Mouse (Mus musculus): ENCODE data around the gene Jup. TPM values are rescaled to one million over a fixed set of nuclear protein-coding genes. Genes with fewer than 3 reads are reported as not detected.

The Jup gene
- polyA plus RNA-seq, 1 experiment from 2014 or later = 91.3 TPM

- no peaks in the 10 kb centered on the region for H3K9me3 ChIP-seq
- H3K27me3 ChIP-seq (ENCODE audit: insufficient read depth, poor library complexity, severe bottlenecking) = no peaks in the 10 kb centered on the region
- peak overlapping the region; percentile 31; the same call in 1 of the 2 replicates for H3K27ac ChIP-seq
- WGBS = 77% methylated on average over 5 of the region's 5 CpGs
- H3K4me1 ChIP-seq = peaks cover 96% of the 10 kb centered on the region
- DNase-seq (ENCODE audit: low spot score) = no peak
- H3K4me3 ChIP-seq = 0 out of 2 replicates have a peak overlapping the region, but pooled peaks have one; percentile 1
- H3K36me3 ChIP-seq = peaks cover 16% of the 10 kb centered on the region
Measured at GRCm38 (mm10) chr11:100392958-100393357, 4.6 kb downstream of the Jup start.

- H3K27me3 ChIP-seq (ENCODE audit: insufficient read depth, poor library complexity, severe bottlenecking) = no peaks in the 10 kb centered on the region
- H3K36me3 ChIP-seq = peaks cover 16% of the 10 kb centered on the region
- 91% methylated on average over 7 of the region's 7 CpGs for WGBS
- H3K4me3 ChIP-seq = no peak overlapping the region
- no peak for DNase-seq (ENCODE audit: low spot score)
- H3K27ac ChIP-seq = no peak overlapping the region
- peaks cover 96% of the 10 kb centered on the region for H3K4me1 ChIP-seq
- no peaks in the 10 kb centered on the region for H3K9me3 ChIP-seq
Measured at GRCm38 (mm10) chr11:100391884-100392345, 5.6 kb downstream of the Jup start.

- Histone ChIP-seq H3K9me3 (no peaks in the 10 kb centered on the region), H3K27ac (peak overlapping the region; percentile 85), H3K27me3 (ENCODE audit: insufficient read depth, poor library complexity, severe bottlenecking) (no peaks in the 10 kb centered on the region), H3K36me3 (peaks cover 20% of the 10 kb centered on the region), H3K4me1 (peaks cover 98% of the 10 kb centered on the region), H3K4me3 (peak overlapping the region; percentile 8)
- WGBS = 57% methylated on average over 9 of the region's 9 CpGs
- no peak for DNase-seq (ENCODE audit: low spot score)
Measured at GRCm38 (mm10) chr11:100391081-100391883, 6.3 kb downstream of the Jup start.

GRCm38 (mm10) chr11:100389931-100390445 is 7.6 kb downstream of the Jup start:
- Histone ChIP-seq H3K36me3 (peaks cover 33% of the 10 kb centered on the region), H3K27me3 (ENCODE audit: insufficient read depth, poor library complexity, severe bottlenecking) (no peaks in the 10 kb centered on the region), H3K4me1 (peaks cover 92% of the 10 kb centered on the region), H3K4me3 (peak overlapping the region; percentile 8), H3K27ac (peak overlapping the region; percentile 85), H3K9me3 (no peaks in the 10 kb centered on the region)
- DNase-seq (ENCODE audit: low spot score) = no peak
- 22% methylated on average over 8 of the region's 8 CpGs for WGBS

- WGBS = 53% methylated on average over 6 of the region's 6 CpGs
- H3K27ac ChIP-seq = peak overlapping the region; percentile 85
- H3K9me3 ChIP-seq = no peaks in the 10 kb centered on the region
- H3K36me3 ChIP-seq = peaks cover 42% of the 10 kb centered on the region
- H3K4me3 ChIP-seq = peak overlapping the region; percentile 29
- H3K4me1 ChIP-seq = peaks cover 80% of the 10 kb centered on the region
- DNase-seq (ENCODE audit: low spot score) = no peak
- H3K27me3 ChIP-seq (ENCODE audit: insufficient read depth, poor library complexity, severe bottlenecking) = no peaks in the 10 kb centered on the region
Measured at GRCm38 (mm10) chr11:100388588-100388987, 9.0 kb downstream of the Jup start.

GRCm38 (mm10) chr11:100387589-100388375 is 9.8 kb downstream of the Jup start:
- Histone ChIP-seq H3K27ac (peak overlapping the region; percentile 85), H3K36me3 (peaks cover 44% of the 10 kb centered on the region), H3K4me1 (peaks cover 72% of the 10 kb centered on the region), H3K9me3 (no peaks in the 10 kb centered on the region), H3K4me3 (peak overlapping the region; percentile 29), H3K27me3 (ENCODE audit: insufficient read depth, poor library complexity, severe bottlenecking) (no peaks in the 10 kb centered on the region)
- WGBS = 36% methylated on average over 14 of the region's 14 CpGs
- DNase-seq (ENCODE audit: low spot score) = peak; percentile 92

- no peaks in the 10 kb centered on the region for H3K9me3 ChIP-seq
- no peaks in the 10 kb centered on the region for H3K27me3 ChIP-seq (ENCODE audit: insufficient read depth, poor library complexity, severe bottlenecking)
- WGBS = 87% methylated on average over 6 of the region's 6 CpGs
- H3K36me3 ChIP-seq = peaks cover 46% of the 10 kb centered on the region
- no peak overlapping the region for H3K4me3 ChIP-seq
- H3K4me1 ChIP-seq = peaks cover 66% of the 10 kb centered on the region
- no peak for DNase-seq (ENCODE audit: low spot score)
- peak overlapping the region; percentile 85; the same call in 1 of the 2 replicates for H3K27ac ChIP-seq
Measured at GRCm38 (mm10) chr11:100387111-100387510, 10.5 kb downstream of the Jup start.

- whole genome bisulfite sequencing = 51% methylated on average over 5 of the region's 5 CpGs
- Histone ChIP-seq H3K27me3 (ENCODE audit: insufficient read depth, poor library complexity, severe bottlenecking) (no peaks in the 10 kb centered on the region), H3K4me1 (peaks cover 61% of the 10 kb centered on the region), H3K36me3 (peaks cover 52% of the 10 kb centered on the region), H3K4me3 (no peak overlapping the region), H3K9me3 (no peaks in the 10 kb centered on the region), H3K27ac (peak overlapping the region; percentile 85)
- DNase-seq (ENCODE audit: low spot score) = no peak
Measured at GRCm38 (mm10) chr11:100386586-100386985, 11.0 kb downstream of the Jup start.

- WGBS = 85% methylated on average over 3 of the region's 3 CpGs
- Histone ChIP-seq H3K27me3 (ENCODE audit: insufficient read depth, poor library complexity, severe bottlenecking) (no peaks in the 10 kb centered on the region), H3K4me1 (peaks cover 46% of the 10 kb centered on the region), H3K9me3 (no peaks in the 10 kb centered on the region), H3K27ac (peak overlapping the region; percentile 13; the same call in 1 of the 2 replicates), H3K4me3 (no peak overlapping the region), H3K36me3 (peaks cover 66% of the 10 kb centered on the region)
- DNase-seq (ENCODE audit: low spot score) = no peak
Measured at GRCm38 (mm10) chr11:100385016-100385415, 12.5 kb downstream of the Jup start.

GRCm38 (mm10) chr11:100382682-100383081 is 14.9 kb downstream of the Jup start:
- no peak overlapping the region for H3K4me3 ChIP-seq
- H3K36me3 ChIP-seq = peaks cover 88% of the 10 kb centered on the region
- H3K27me3 ChIP-seq (ENCODE audit: insufficient read depth, poor library complexity, severe bottlenecking) = no peaks in the 10 kb centered on the region
- 76% methylated on average over 6 of the region's 6 CpGs for WGBS
- no peaks in the 10 kb centered on the region for H3K9me3 ChIP-seq
- peaks cover 23% of the 10 kb centered on the region for H3K4me1 ChIP-seq
- DNase-seq (ENCODE audit: low spot score) = no peak
- no peak overlapping the region for H3K27ac ChIP-seq

GRCm38 (mm10) chr11:100379311-100379710 is 18.3 kb downstream of the Jup start:
- no peak overlapping the region for H3K27ac ChIP-seq
- no peaks in the 10 kb centered on the region for H3K9me3 ChIP-seq
- peaks cover 95% of the 10 kb centered on the region for H3K36me3 ChIP-seq
- DNase-seq (ENCODE audit: low spot score) = no peak
- peaks cover 7% of the 10 kb centered on the region; the same call in 1 of the 2 replicates for H3K4me1 ChIP-seq
- no peak overlapping the region for H3K4me3 ChIP-seq
- 86% methylated on average over 4 of the region's 4 CpGs for WGBS
- no peaks in the 10 kb centered on the region for H3K27me3 ChIP-seq (ENCODE audit: insufficient read depth, poor library complexity, severe bottlenecking)

- no peaks in the 10 kb centered on the region for H3K27me3 ChIP-seq (ENCODE audit: insufficient read depth, poor library complexity, severe bottlenecking)
- no peak overlapping the region for H3K4me3 ChIP-seq
- no peak for DNase-seq (ENCODE audit: low spot score)
- peaks cover 94% of the 10 kb centered on the region for H3K36me3 ChIP-seq
- no peaks in the 10 kb centered on the region for H3K9me3 ChIP-seq
- H3K27ac ChIP-seq = no peak overlapping the region
- 89% methylated on average over 5 of the region's 5 CpGs for WGBS
- peaks cover 9% of the 10 kb centered on the region; the same call in 1 of the 2 replicates for H3K4me1 ChIP-seq
Measured at GRCm38 (mm10) chr11:100378446-100378845, 19.1 kb downstream of the Jup start.

All from heart, embryonic 10.5 days (tissue).